ENCODE assay signal across 12 mouse cellular contexts in genomic region chr7:16999233-16999632, GRCm38 (mm10). TPM values are rescaled to one million over a fixed set of nuclear protein-coding genes. Genes with fewer than 3 reads are reported as not detected.
DNase-seq lines count a peak whose midpoint lies in the region; ATAC-seq and TF ChIP-seq lines count a peak whose summit lies in the region.
"Had no signal": no experiment of that assay in that cellular context is flagged by ENCODE, and none has a peak within 500 bp of the region (broad histone marks: within the 10 kb centered on the region; RNA-seq: fewer than 3 reads in every experiment).

No protein-coding gene starts in this region.

- H3K4me3 ChIP-seq in heart, embryonic 11.5 days (ENCODE audit: low read depth, low read length), result no peak overlapping the region
- H3K4me3 ChIP-seq in liver, adult 2 months (ENCODE audit: insufficient read depth, low read depth, low read length), result no peak overlapping the region
- H3K4me3 ChIP-seq: limb, embryonic 12.5 days; neural tube, embryonic 12.5 days; stomach, embryonic 15.5 days had no signal

- peak overlapping the region; percentile 29; the same call in 1 of the 2 replicates for H3K27ac ChIP-seq in heart, embryonic 11.5 days (ENCODE audit: low read depth, low read length)
- peak overlapping the region; percentile 36; the same call in 1 of the 2 replicates for H3K27ac ChIP-seq in liver, adult 2 months (replicated peaks; ENCODE audit: insufficient read depth, low read depth, low read length)
- H3K27ac ChIP-seq: limb, embryonic 12.5 days; neural tube, embryonic 12.5 days; stomach, embryonic 15.5 days had no signal

- H3K27me3 ChIP-seq in heart, embryonic 11.5 days (ENCODE audit: control insufficient read depth, insufficient read depth, low read length), result no peaks in the 10 kb centered on the region
- no peaks in the 10 kb centered on the region for H3K27me3 ChIP-seq in liver, adult 2 months (ENCODE audit: control insufficient read depth, insufficient read depth, low read length)
- H3K27me3 ChIP-seq: limb, embryonic 12.5 days; stomach, embryonic 15.5 days had no signal

- no peak for TF ChIP-seq CTCF in liver, adult 2 months (IDR thresholded peaks at IDR 0.05; ENCODE audit: low read depth, low read length)

- H3K9me3 ChIP-seq in heart, embryonic 11.5 days (replicated peaks; ENCODE audit: control insufficient read depth, low read length), result no peaks in the 10 kb centered on the region
- H3K9me3 ChIP-seq: limb, embryonic 12.5 days; neural tube, embryonic 12.5 days; stomach, embryonic 15.5 days had no signal

- no peaks in the 10 kb centered on the region for H3K79me2 ChIP-seq in liver, adult 2 months (ENCODE audit: control insufficient read depth, insufficient read depth, low read length)

- 0 out of 2 replicates have a peak overlapping the region, but pooled peaks have one; percentile 16 for H3K9ac ChIP-seq in heart, embryonic 11.5 days (ENCODE audit: low read depth, low read length)
- no peak overlapping the region for H3K9ac ChIP-seq in liver, adult 2 months (ENCODE audit: low read depth, low read length)
- H3K9ac ChIP-seq: limb, embryonic 12.5 days; neural tube, embryonic 12.5 days; stomach, embryonic 15.5 days had no signal

- TF ChIP-seq POLR2A in liver, adult 2 months (IDR thresholded peaks at IDR 0.05; ENCODE audit: extremely low read depth, insufficient read depth, low read length), result no peak

- peaks cover 32% of the 10 kb centered on the region for H3K36me3 ChIP-seq in heart, embryonic 11.5 days (ENCODE audit: control insufficient read depth, insufficient read depth, low read length)
- H3K36me3 ChIP-seq in liver, adult 2 months (ENCODE audit: control insufficient read depth, insufficient read depth, low read length), result no peaks in the 10 kb centered on the region

- H3K4me2 ChIP-seq in heart, embryonic 11.5 days, result peak overlapping the region; percentile 27; the same call in 1 of the 2 replicates
- H3K4me2 ChIP-seq: limb, embryonic 12.5 days; neural tube, embryonic 12.5 days; stomach, embryonic 15.5 days had no signal

- ATAC-seq in heart, embryonic 11.5 days (replicated peaks; ENCODE audit: insufficient number of reproducible peaks, low FRiP score, low TSS enrichment), result peak; percentile 37; the same call in 1 of the 2 replicates
- 0 out of 2 replicates have a peak, but pooled peaks have one; percentile 2 for ATAC-seq in common myeloid progenitor, adult 5-6 weeks (replicated peaks; ENCODE audit: low read depth, poor library complexity, severe bottlenecking)
- ATAC-seq in megakaryocyte, adult 5-6 weeks (ENCODE audit: poor library complexity, severe bottlenecking), result peak; percentile 8; the same call in 1 of the 2 replicates

- DNase-seq in heart, adult 11 months, result no peak
- no peak for DNase-seq in liver, adult 2 months (ENCODE audit: extremely low read depth, low read depth, low spot score)
- DNase-seq in liver, result no peak
- no peak for DNase-seq in frontal cortex, adult 2 months (ENCODE audit: extremely low spot score in 1 of 2, low spot score in 1 of 2)
- no peak for DNase-seq in kidney, adult 9 months

- H3K4me1 ChIP-seq in heart, embryonic 11.5 days (ENCODE audit: control insufficient read depth, insufficient read depth, low read length), result peaks cover 37% of the 10 kb centered on the region
- peaks cover 13% of the 10 kb centered on the region for H3K4me1 ChIP-seq in liver, adult 2 months (ENCODE audit: control insufficient read depth, insufficient read depth, low read length)

- WGBS in heart, embryonic 11.5 days (ENCODE audit: insufficient replicate concordance), result 40% methylated on average over 4 of the region's 4 CpGs
- 57% methylated on average over 4 of the region's 4 CpGs for WGBS in liver, adult 2 months

RNA-seq across cellular contexts. Expression of gene Ccdc8, which starts 6.7 kb away (rescaled TPM):
- 22.6 and 36.1 TPM in 2 replicates for polyA plus RNA-seq in heart, embryonic 11.5 days (2014; fragmentation: Nextera tagmentation; extraction: Ambion mirVana)
- 0.40 and 0.46 TPM in 2 replicates for total RNA-seq in liver, adult 2 months (2014; rRNA removed)
- polyA plus RNA-seq in liver, adult 2 months (2012; rRNA removed), result 0.21 and 0.35 TPM in 2 replicates
- total RNA-seq in common myeloid progenitor, adult 5-6 weeks (2017), result 6.5 and 8.2 TPM in 2 replicates
- 0.02 and 0.07 TPM in 2 replicates for total RNA-seq in megakaryocyte, adult 5-6 weeks (2015)
- total RNA-seq in megakaryocyte, adult 5-6 weeks (2017), result 0.40 and 0.69 TPM in 2 replicates
- polyA plus RNA-seq in frontal cortex, adult 2 months (2012; rRNA removed), result 2.1 and 2.6 TPM in 2 replicates

RNA-seq across cellular contexts. Expression of gene Gm42372, which starts 16.3 kb away (rescaled TPM):
- 0.20 TPM in 2 replicates for polyA plus RNA-seq in heart, embryonic 11.5 days (2014; fragmentation: Nextera tagmentation; extraction: Ambion mirVana)
- 0.07 TPM in 1 of 2 replicates, not detected in the other for total RNA-seq in liver, adult 2 months (2014; rRNA removed)
- not detected in 2 replicates for polyA plus RNA-seq in liver, adult 2 months (2012; rRNA removed)
- total RNA-seq in common myeloid progenitor, adult 5-6 weeks (2017), result 0.37 TPM in 1 of 2 replicates, not detected in the other
- 0.18 TPM in 1 of 2 replicates, not detected in the other for total RNA-seq in megakaryocyte, adult 5-6 weeks (2015)
- 0.04 and 0.11 TPM in 2 replicates for total RNA-seq in megakaryocyte, adult 5-6 weeks (2017)
- polyA plus RNA-seq in frontal cortex, adult 2 months (2012; rRNA removed), result 58.7 and 72.7 TPM in 2 replicates

RNA-seq across cellular contexts. Expression of gene Ppp5c, which starts 28.5 kb away (rescaled TPM):
- polyA plus RNA-seq in heart, embryonic 11.5 days (2014; fragmentation: Nextera tagmentation; extraction: Ambion mirVana), result 87.0 and 95.3 TPM in 2 replicates
- 24.2 and 39.9 TPM in 2 replicates for total RNA-seq in liver, adult 2 months (2014; rRNA removed)
- polyA plus RNA-seq in liver, adult 2 months (2012; rRNA removed), result 93.2 and 112 TPM in 2 replicates
- total RNA-seq in common myeloid progenitor, adult 5-6 weeks (2017), result 75.0 and 99.0 TPM in 2 replicates
- 39.9 and 51.4 TPM in 2 replicates for total RNA-seq in megakaryocyte, adult 5-6 weeks (2015)
- 31.6 and 33.1 TPM in 2 replicates for total RNA-seq in megakaryocyte, adult 5-6 weeks (2017)
- 236 and 239 TPM in 2 replicates for polyA plus RNA-seq in frontal cortex, adult 2 months (2012; rRNA removed)

RNA-seq across cellular contexts. Expression of gene Pnmal1, which starts 39.8 kb away (rescaled TPM):
- 0.18 and 0.46 TPM in 2 replicates for polyA plus RNA-seq in heart, embryonic 11.5 days (2014; fragmentation: Nextera tagmentation; extraction: Ambion mirVana)
- not detected in 2 replicates for total RNA-seq in liver, adult 2 months (2014; rRNA removed)
- polyA plus RNA-seq in liver, adult 2 months (2012; rRNA removed), result not detected in 2 replicates
- total RNA-seq in common myeloid progenitor, adult 5-6 weeks (2017), result 0.09 TPM in 1 of 2 replicates, not detected in the other
- total RNA-seq in megakaryocyte, adult 5-6 weeks (2015), result not detected in 2 replicates
- total RNA-seq in megakaryocyte, adult 5-6 weeks (2017), result not detected in 2 replicates
- 63.1 and 73.0 TPM in 2 replicates for polyA plus RNA-seq in frontal cortex, adult 2 months (2012; rRNA removed)
- total RNA-seq: granulocyte monocyte progenitor cell, adult 5-6 weeks had no signal

RNA-seq across cellular contexts. Expression of gene Pnmal2, which starts 54.8 kb away (rescaled TPM):
- polyA plus RNA-seq in heart, embryonic 11.5 days (2014; fragmentation: Nextera tagmentation; extraction: Ambion mirVana), result 1.5 and 2.0 TPM in 2 replicates
- under 0.01 and 0.07 TPM in 2 replicates for total RNA-seq in liver, adult 2 months (2014; rRNA removed)
- 0.02 and 0.10 TPM in 2 replicates for polyA plus RNA-seq in liver, adult 2 months (2012; rRNA removed)
- total RNA-seq in common myeloid progenitor, adult 5-6 weeks (2017), result not detected in 2 replicates
- not detected in 2 replicates for total RNA-seq in megakaryocyte, adult 5-6 weeks (2015)
- not detected in 2 replicates for total RNA-seq in megakaryocyte, adult 5-6 weeks (2017)
- 132 and 134 TPM in 2 replicates for polyA plus RNA-seq in frontal cortex, adult 2 months (2012; rRNA removed)
- total RNA-seq: granulocyte monocyte progenitor cell, adult 5-6 weeks had no signal
